Mouse (Mus musculus): ENCODE measurements around the gene Tmem121b.

- TF ChIP-seq CTCF (IDR thresholded peaks at IDR 0.05; ENCODE audit: low read depth), result no peak
- no peak for TF ChIP-seq EP300 (IDR thresholded peaks at IDR 0.05; ENCODE audit: low read depth)
Observed at GRCm38 (mm10) chr6:120471991-120472441, 21.6 kb downstream of the Tmem121b start.
